Mouse (Mus musculus): ENCODE results near the gene Eif2b4. TPM values are rescaled to one million over a fixed set of nuclear protein-coding genes. Genes with fewer than 3 reads are reported as not detected.

The Eif2b4 gene
- total RNA-seq, 2 experiments from 2014 or later: 38.7 to 46.9 TPM

GRCm38 (mm10) chr5:31153516-31154151 is 39.6 kb downstream of the Eif2b4 start:
- no peak for DNase-seq

- DNase-seq: no peak
Measured at GRCm38 (mm10) chr5:31151746-31152145, 41.5 kb downstream of the Eif2b4 start.

- no peak for DNase-seq
Measured at GRCm38 (mm10) chr5:31149781-31150180, 43.4 kb downstream of the Eif2b4 start.

- DNase-seq: no peak
Measured at GRCm38 (mm10) chr5:31138968-31139425, 54.2 kb downstream of the Eif2b4 start.

- DNase-seq: no peak
Measured at GRCm38 (mm10) chr5:31138241-31138967, 54.8 kb downstream of the Eif2b4 start, which contains the start of gene Ucn. TSS of gene Ucn (minus strand) at chr5:31138829.

- DNase-seq: no peak
Measured at GRCm38 (mm10) chr5:31137658-31138057, 55.6 kb downstream of the Eif2b4 start.

Other genes starting within 250 kb of the Eif2b4 start
- gene Cgref1, start 247.8 kb downstream of the Eif2b4 start, total RNA-seq (2021): 10 to 100 TPM; 16.5 to 16.7 TPM
- gene Preb, start 233.1 kb downstream of the Eif2b4 start, total RNA-seq (2021): 100 to 1,000 TPM; 115 to 137 TPM
- gene Tcf23, start 224.8 kb downstream of the Eif2b4 start, total RNA-seq (2021): under 1 TPM; 0.10 to 0.13 TPM
- gene Atraid, start 145.1 kb downstream of the Eif2b4 start, total RNA-seq (2021): 10 to 100 TPM; 73.7 to 77.5 TPM
- gene Slc5a6, start 144.5 kb downstream of the Eif2b4 start, total RNA-seq (2021): 10 to 100 TPM; 13.7 to 14.2 TPM
- 10 to 100 TPM; 22.3 to 25.5 TPM for gene Cad, start 138.7 kb downstream of the Eif2b4 start, total RNA-seq (2021)
- not detected for gene Dnajc5g, start 87.1 kb downstream of the Eif2b4 start, total RNA-seq (2021)
- gene Slc30a3, start 85.2 kb downstream of the Eif2b4 start, total RNA-seq (2021): 10 to 100 TPM; 73.6 to 76.8 TPM
- gene Trim54, start 76.7 kb downstream of the Eif2b4 start, total RNA-seq (2021): not detected
- not detected for gene Ucn, start 54.6 kb downstream of the Eif2b4 start, total RNA-seq (2021)
- 10 to 100 TPM; 61.2 to 62.2 TPM for gene Mpv17, start 39.2 kb downstream of the Eif2b4 start, total RNA-seq (2021)
- gene Gm29609, start 13.5 kb downstream of the Eif2b4 start, total RNA-seq (2021): 1 to 10 TPM; 3.2 to 3.4 TPM
- 10 to 100 TPM; 58.5 to 66.8 TPM for gene Gtf3c2, start 13.3 kb downstream of the Eif2b4 start, total RNA-seq (2021)
- 10 to 100 TPM; 77.0 to 83.7 TPM for gene Snx17, start 203 bp downstream of the Eif2b4 start, total RNA-seq (2021)
- gene Zfp513, start 8.9 kb upstream of the Eif2b4 start, total RNA-seq (2021): 10 to 100 TPM; 29.2 to 30.4 TPM
- 10 to 100 TPM; 74.4 to 75.3 TPM for gene Ppm1g, start 27.3 kb upstream of the Eif2b4 start, total RNA-seq (2021)
- 10 to 100 TPM; 81.6 to 84.8 TPM for gene Nrbp1, start 47.4 kb upstream of the Eif2b4 start, total RNA-seq (2021)
- not detected for gene Gm9970, start 47.8 kb upstream of the Eif2b4 start, total RNA-seq (2021)
- 1 to 10 TPM; 3.0 to 3.7 TPM for gene Krtcap3, start 58.3 kb upstream of the Eif2b4 start, total RNA-seq (2021)
- 10 to 100 TPM; 69.1 to 93.8 TPM for gene Ift172, start 97.7 kb upstream of the Eif2b4 start, total RNA-seq (2021)
- 100 to 1,000 TPM; 144 to 187 TPM for gene Fndc4, start 102.7 kb upstream of the Eif2b4 start, total RNA-seq (2021)
- gene Gckr, start 104.0 kb upstream of the Eif2b4 start, total RNA-seq (2021): under 1 TPM in 1 of 2 experiments, not detected in 1; 0.10 TPM

All from layer of hippocampus, postnatal 36 days (tissue).